In genomic region chr2:94467746-94468145, GRCm38 (mm10) we compare ENCODE assay signal across 13 mouse cellular contexts. TPM values are rescaled to one million over a fixed set of nuclear protein-coding genes. Genes with fewer than 3 reads are reported as not detected.
DNase-seq lines count a peak whose midpoint lies in the region; ATAC-seq and TF ChIP-seq lines count a peak whose summit lies in the region.
"Had no signal": no experiment of that assay in that cellular context is flagged by ENCODE, and none has a peak within 500 bp of the region (broad histone marks: within the 10 kb centered on the region; RNA-seq: fewer than 3 reads in every experiment).

No protein-coding gene starts in this region.

- peak; percentile 30 to 45 for DNase-seq in adrenal gland, postnatal 36 days
- DNase-seq in adrenal gland, postnatal 14 days = no peak
- DNase-seq in hindbrain, postnatal 0 days (ENCODE audit: low spot score) = peak; percentile 64
- peak; percentile 58 to 65 for DNase-seq in right cerebral cortex, postnatal 10 days (ENCODE audit: low spot score in 2 of 2)
- no peak for DNase-seq in right cerebral cortex, postnatal 4 days
- no peak for DNase-seq in spleen, adult 18-20 months
- no peak for DNase-seq in spleen, adult 12 weeks (ENCODE audit: low spot score)
- DNase-seq: heart, adult 18-20 months had no signal

- no peak for TF ChIP-seq CTCF in hindbrain, postnatal 0 days (IDR thresholded peaks at IDR 0.05; ENCODE audit: low read depth)

- H3K4me1 ChIP-seq in hindbrain, postnatal 0 days (ENCODE audit: insufficient read depth, low read length) = no peaks in the 10 kb centered on the region
- no peaks in the 10 kb centered on the region for H3K4me1 ChIP-seq in hindbrain, embryonic 12.5 days
- H3K4me1 ChIP-seq: embryonic facial prominence, embryonic 13.5 days; intestine, embryonic 15.5 days; liver, embryonic 15.5 days; midbrain, embryonic 13.5 days had no signal

- no peaks in the 10 kb centered on the region for H3K9me3 ChIP-seq in hindbrain, postnatal 0 days (ENCODE audit: low read length)
- no peaks in the 10 kb centered on the region for H3K9me3 ChIP-seq in hindbrain, embryonic 12.5 days (replicated peaks)
- H3K9me3 ChIP-seq: embryonic facial prominence, embryonic 13.5 days; intestine, embryonic 15.5 days; liver, embryonic 15.5 days; midbrain, embryonic 13.5 days had no signal

- H3K4me2 ChIP-seq in hindbrain, postnatal 0 days (ENCODE audit: low read depth, low read length) = no peak overlapping the region
- no peak overlapping the region for H3K4me2 ChIP-seq in hindbrain, embryonic 12.5 days (replicated peaks)
- H3K4me2 ChIP-seq: embryonic facial prominence, embryonic 13.5 days; intestine, embryonic 15.5 days; liver, embryonic 15.5 days; midbrain, embryonic 13.5 days had no signal

- H3K4me3 ChIP-seq in hindbrain, postnatal 0 days (ENCODE audit: low read length) = no peak overlapping the region
- H3K4me3 ChIP-seq in hindbrain, embryonic 12.5 days = no peak overlapping the region
- H3K4me3 ChIP-seq: embryonic facial prominence, embryonic 13.5 days; intestine, embryonic 15.5 days; liver, embryonic 15.5 days; midbrain, embryonic 13.5 days had no signal

- 51% methylated on average over 3 of the region's 3 CpGs for WGBS in hindbrain, postnatal 0 days
- 78% methylated on average over 3 of the region's 3 CpGs for WGBS in hindbrain, embryonic 12.5 days

- H3K36me3 ChIP-seq in hindbrain, postnatal 0 days (ENCODE audit: insufficient read depth, low read length) = no peaks in the 10 kb centered on the region
- no peaks in the 10 kb centered on the region for H3K36me3 ChIP-seq in hindbrain, embryonic 12.5 days
- H3K36me3 ChIP-seq: embryonic facial prominence, embryonic 13.5 days; intestine, embryonic 15.5 days; liver, embryonic 15.5 days; midbrain, embryonic 13.5 days had no signal

- no peaks in the 10 kb centered on the region for H3K27me3 ChIP-seq in hindbrain, postnatal 0 days (ENCODE audit: insufficient read depth, low read length)
- H3K27me3 ChIP-seq in hindbrain, embryonic 12.5 days = 0 out of 2 replicates have a peak, but pooled peaks cover 4% of the 10 kb centered on the region
- H3K27me3 ChIP-seq: intestine, embryonic 15.5 days; liver, embryonic 15.5 days; midbrain, embryonic 13.5 days had no signal

- no peak overlapping the region for H3K27ac ChIP-seq in hindbrain, postnatal 0 days
- H3K27ac ChIP-seq in hindbrain, embryonic 12.5 days = no peak overlapping the region
- H3K27ac ChIP-seq: embryonic facial prominence, embryonic 13.5 days; intestine, embryonic 15.5 days; liver, embryonic 15.5 days; midbrain, embryonic 13.5 days had no signal

- peak; percentile 31; the same call in 1 of the 2 replicates for ATAC-seq in hindbrain, postnatal 0 days
- ATAC-seq in hindbrain, embryonic 12.5 days (ENCODE audit: low FRiP score) = no peak
- ATAC-seq: intestine, embryonic 15.5 days; midbrain, embryonic 13.5 days had no signal

- H3K9ac ChIP-seq in hindbrain, postnatal 0 days (replicated peaks; ENCODE audit: low read length) = no peak overlapping the region
- H3K9ac ChIP-seq in hindbrain, embryonic 12.5 days = no peak overlapping the region
- H3K9ac ChIP-seq: embryonic facial prominence, embryonic 13.5 days; intestine, embryonic 15.5 days; liver, embryonic 15.5 days; midbrain, embryonic 13.5 days had no signal

RNA-seq across cellular contexts. Expression of gene Api5, which starts 29.8 kb away (rescaled TPM):
- 10 to 100 TPM; 76.4 to 81.5 TPM for total RNA-seq in adrenal gland, postnatal 36 days (2021)
- total RNA-seq in adrenal gland, postnatal 14 days (2021) = 74.6 and 75.3 TPM in 2 replicates
- total RNA-seq in hindbrain, postnatal 0 days (2014; rRNA removed) = 57.6 and 68.5 TPM in 2 replicates
- 75.1 and 77.7 TPM in 2 replicates for polyA plus RNA-seq in hindbrain, postnatal 0 days (2015; fragmentation: Nextera tagmentation; extraction: Ambion mirVana)
- polyA plus RNA-seq in hindbrain, embryonic 12.5 days (2016; fragmentation: Nextera tagmentation; extraction: Ambion mirVana) = 171 and 173 TPM in 2 replicates

Comparison
In these comparisons a context has a peak if more than half of its experiments do, and no peak if none do; other contexts are left out.
1. DNase-seq: peak in adrenal gland, postnatal 36 days (2 of 2), hindbrain, postnatal 0 days (single experiment) and right cerebral cortex, postnatal 10 days (2 of 2); none in adrenal gland, postnatal 14 days (single experiment), right cerebral cortex, postnatal 4 days (single experiment), spleen, adult 18-20 months (0 of 2) and spleen, adult 12 weeks (single experiment).